Mouse (Mus musculus) kidney, adult 18-20 months (tissue): ENCODE results near the gene Tbc1d2.
"Not testable (repeated sequence)": the region's sequence is repeated elsewhere in the genome, so short reads cannot be mapped to it uniquely, and the experiment has no call there.

Experiments used
- DNase-seq: peaks from one replicate; pipeline ENCODE4 v3.0.0; 2021

Tbc1d2 gene

GRCm38 (mm10) chr4:46575509-46576284 is 74.3 kb downstream of the Tbc1d2 start:
- DNase-seq = not testable (repeated sequence)

- DNase-seq = no peak
Observed at GRCm38 (mm10) chr4:46574841-46575240, 75.2 kb downstream of the Tbc1d2 start.

- no peak for DNase-seq
Observed at GRCm38 (mm10) chr4:46574024-46574753, 75.8 kb downstream of the Tbc1d2 start.

- DNase-seq = no peak
Observed at GRCm38 (mm10) chr4:46572616-46573015, 77.4 kb downstream of the Tbc1d2 start.

GRCm38 (mm10) chr4:46571744-46572143 is 78.3 kb downstream of the Tbc1d2 start:
- DNase-seq = no peak

GRCm38 (mm10) chr4:46569671-46570070 is 80.3 kb downstream of the Tbc1d2 start:
- no peak for DNase-seq

- no peak for DNase-seq
Observed at GRCm38 (mm10) chr4:46568169-46568568, 81.8 kb downstream of the Tbc1d2 start.

- DNase-seq = no peak
Observed at GRCm38 (mm10) chr4:46566931-46567671, 82.9 kb downstream of the Tbc1d2 start.

GRCm38 (mm10) chr4:46565393-46565955 is 84.5 kb downstream of the Tbc1d2 start:
- no peak for DNase-seq

GRCm38 (mm10) chr4:46564247-46564646 is 85.8 kb downstream of the Tbc1d2 start:
- DNase-seq = no peak

- no peak for DNase-seq
Observed at GRCm38 (mm10) chr4:46563847-46564246, 86.2 kb downstream of the Tbc1d2 start.

- no peak for DNase-seq
Observed at GRCm38 (mm10) chr4:46562841-46563240, 87.2 kb downstream of the Tbc1d2 start.

GRCm38 (mm10) chr4:46562037-46562436 is 88.0 kb downstream of the Tbc1d2 start:
- no peak for DNase-seq

GRCm38 (mm10) chr4:46560069-46560705 is 89.8 kb downstream of the Tbc1d2 start:
- no peak for DNase-seq

GRCm38 (mm10) chr4:46558672-46559667 is 91.0 kb downstream of the Tbc1d2 start:
- DNase-seq = no peak

GRCm38 (mm10) chr4:46556933-46557332 is 93.1 kb downstream of the Tbc1d2 start:
- no peak for DNase-seq

- DNase-seq = no peak
Observed at GRCm38 (mm10) chr4:46555762-46556161, 94.2 kb downstream of the Tbc1d2 start.
